Mouse (Mus musculus) heart, postnatal 0 days (tissue): ENCODE data around the gene Sh3glb1.

Source experiments
- CTCF ChIP-seq: IDR thresholded peaks from 2 replicates; pipeline ENCODE4 v1.5.1; 2016; ENCODE audit warnings: antibody characterized with exemption, control low read depth, low read depth
- EP300 ChIP-seq: IDR thresholded peaks from 2 replicates; pipeline ENCODE4 v1.6.1; 2016; ENCODE audit warnings: antibody characterized with exemption, low read depth

- TF ChIP-seq CTCF (no peak), EP300 (no peak)
Measured at GRCm38 (mm10) chr3:144683136-144683814, 36.9 kb downstream of the Sh3glb1 start.
